Mouse (Mus musculus) ES-E14 (cell line): ENCODE results near the gene Farsa.

Experiments
- HCFC1 ChIP-seq: IDR thresholded peaks from 2 replicates; pipeline ENCODE4 v1.6.1; 2012; ENCODE audit warnings: low read length, inconsistent platforms, borderline replicate concordance; ENCODE audit not compliant: insufficient read depth
- MAFK ChIP-seq: IDR thresholded peaks from 2 replicates; pipeline ENCODE4 v1.6.1; 2014; ENCODE audit warnings: mild to moderate bottlenecking, low read depth, low read length, inconsistent platforms; ENCODE audit not compliant: insufficient read depth
- ZC3H11A ChIP-seq: IDR thresholded peaks from 2 replicates; pipeline ENCODE4 v1.6.1; 2012; ENCODE audit warnings: low read depth, mild to moderate bottlenecking, inconsistent platforms, low read length, borderline replicate concordance
- ZNF384 ChIP-seq: IDR thresholded peaks from 2 replicates; pipeline ENCODE4 v1.6.1; 2012; ENCODE audit warnings: low read depth, low read length, inconsistent platforms

DNA sequence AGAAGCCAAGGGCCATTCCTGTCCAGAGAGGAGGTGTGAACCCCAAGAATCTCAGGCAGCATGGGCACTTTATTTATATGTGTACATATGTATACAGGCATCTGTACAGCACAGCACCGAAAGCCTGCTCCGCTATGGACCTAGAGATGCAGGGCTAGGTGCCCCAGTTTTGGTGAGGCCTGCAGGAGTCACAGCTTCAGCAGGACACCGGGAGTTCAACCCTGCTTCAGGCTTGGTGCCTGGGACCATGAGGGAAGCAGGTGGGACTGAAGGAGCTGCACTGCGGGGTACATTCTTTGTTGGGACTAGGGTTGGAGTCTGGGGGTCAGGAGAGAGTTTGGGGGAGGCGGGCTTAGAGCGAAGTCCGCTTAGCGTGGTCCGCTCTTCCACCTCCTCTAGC lies 55.1 kb downstream of the Farsa start:
- TF ChIP-seq ZC3H11A (no peak), ZNF384 (no peak), MAFK (no peak), HCFC1 (no peak)
